Mouse (Mus musculus) limb, embryonic 12.5 days (tissue): ENCODE results near the gene Cfap57. TPM values are rescaled to one million over a fixed set of nuclear protein-coding genes. Genes with fewer than 3 reads are reported as not detected.

Experiments
- ATAC-seq: fragments of 200-750 bp; cut with Nextera tagmentation; 2 replicates; pipeline ENCODE4 v1.8.0; 2017; ENCODE audit warnings: low read depth, moderate TSS enrichment; ENCODE audit not compliant: insufficient number of reproducible peaks, insufficient read depth, low FRiP score, low TSS enrichment
- H3K27ac ChIP-seq: fragments of 300-500 bp; sonication (generic); 2 replicates; pipeline ENCODE4 v1.5.1; 2016; ENCODE audit warnings: mild to moderate bottlenecking, moderate library complexity
- H3K27me3 ChIP-seq: fragments of 300-500 bp; sonication (generic); 2 replicates; pipeline ENCODE4 v1.6.1; 2016; ENCODE audit warnings: mild to moderate bottlenecking, moderate library complexity
- H3K36me3 ChIP-seq: fragments of 300-500 bp; sonication (generic); 2 replicates; pipeline ENCODE4 v1.6.1; 2016; ENCODE audit warnings: mild to moderate bottlenecking, moderate library complexity
- H3K4me1 ChIP-seq: fragments of 300-500 bp; sonication (generic); replicated peaks from 2 replicates; pipeline ENCODE4 v1.6.1; 2016
- H3K4me2 ChIP-seq: fragments of 300-500 bp; sonication (generic); 2 replicates; pipeline ENCODE4 v1.6.1; 2016; ENCODE audit warnings: mild to moderate bottlenecking, moderate library complexity
- H3K4me3 ChIP-seq: fragments of 300-500 bp; sonication (generic); replicated peaks from 2 replicates; pipeline ENCODE4 v1.5.1; 2016; ENCODE audit warnings: mild to moderate bottlenecking
- H3K9ac ChIP-seq: fragments of 300-500 bp; sonication (generic); replicated peaks from 2 replicates; pipeline ENCODE4 v1.6.1; 2016; ENCODE audit warnings: mild to moderate bottlenecking, moderate library complexity
- H3K9me3 ChIP-seq: fragments of 300-500 bp; sonication (generic); 2 replicates; pipeline ENCODE4 v1.6.1; 2016; ENCODE audit warnings: mild to moderate bottlenecking, moderate library complexity
- WGBS: fragments of 180-500 bp; shearing (Covaris S2); methylation state at CpG from one replicate; pipeline ENCODE4 v1.1.7; 2016; 5-methylcytosine and 5-hydroxymethylcytosine counted together
- polyA plus RNA-seq: library from polyadenylated mRNA; unstranded; fragments of >200 nt; fragmentation: Nextera tagmentation; extraction: Ambion mirVana; gene quantifications from 2 replicates; pipeline ENCODE4 v1.2.1, GENCODE M21; 2016

Cfap57 gene
- polyA plus RNA-seq, 1 experiment from 2014 or later, result 0.45 TPM

GRCm38 (mm10) chr4:118589733-118590130 lies 30.8 kb downstream of the Cfap57 start:
- Histone ChIP-seq H3K9me3 (peaks cover 4% of the 10 kb centered on the region; the same call in 1 of the 2 replicates), H3K27ac (no peak overlapping the region), H3K4me1 (peaks cover 12% of the 10 kb centered on the region; the same call in 1 of the 2 replicates), H3K4me2 (no peak overlapping the region), H3K27me3 (no peaks in the 10 kb centered on the region; the same call in 1 of the 2 replicates), H3K36me3 (no peaks in the 10 kb centered on the region), H3K9ac (no peak overlapping the region), H3K4me3 (no peak overlapping the region)
- ATAC-seq, result no peak
- WGBS, result 12% methylated on average over 7 of the region's 7 CpGs

GRCm38 (mm10) chr4:118589053-118589732 lies 31.4 kb downstream of the Cfap57 start:
- H3K4me3 ChIP-seq, result no peak overlapping the region
- 71% methylated on average over 12 of the region's 12 CpGs for WGBS

GRCm38 (mm10) chr4:118582629-118583028 lies 37.9 kb downstream of the Cfap57 start:
- Histone ChIP-seq H3K9me3 (peaks cover 4% of the 10 kb centered on the region; the same call in 1 of the 2 replicates), H3K4me1 (peaks cover 7% of the 10 kb centered on the region; the same call in 1 of the 2 replicates), H3K27ac (no peak overlapping the region), H3K27me3 (no peaks in the 10 kb centered on the region), H3K4me2 (no peak overlapping the region), H3K36me3 (no peaks in the 10 kb centered on the region), H3K9ac (no peak overlapping the region), H3K4me3 (no peak overlapping the region)
- 94% methylated on average over 8 of the region's 8 CpGs for WGBS
- no peak for ATAC-seq

More at GRCm38 (mm10) chr4:118589053-118589732, 31.4 kb downstream of the Cfap57 start:
- Histone ChIP-seq H3K4me1 (peaks cover 12% of the 10 kb centered on the region; the same call in 1 of the 2 replicates), H3K27me3 (no peaks in the 10 kb centered on the region; the same call in 1 of the 2 replicates), H3K4me2 (no peak overlapping the region), H3K9ac (no peak overlapping the region), H3K27ac (no peak overlapping the region), H3K9me3 (peaks cover 4% of the 10 kb centered on the region; the same call in 1 of the 2 replicates), H3K36me3 (no peaks in the 10 kb centered on the region)
- ATAC-seq, result no peak

GRCm38 (mm10) chr4:118581508-118581907 lies 39.1 kb downstream of the Cfap57 start:
- H3K27me3 ChIP-seq, result no peaks in the 10 kb centered on the region; the same call in 1 of the 2 replicates
- WGBS, result 47% methylated on average over 11 of the region's 11 CpGs
- no peak for ATAC-seq
- H3K9me3 ChIP-seq, result peaks cover 4% of the 10 kb centered on the region; the same call in 1 of the 2 replicates
- no peaks in the 10 kb centered on the region for H3K36me3 ChIP-seq
- H3K4me1 ChIP-seq, result no peaks in the 10 kb centered on the region
- no peak overlapping the region for H3K4me2 ChIP-seq
- no peak overlapping the region for H3K27ac ChIP-seq
- no peak overlapping the region for H3K9ac ChIP-seq
- H3K4me3 ChIP-seq, result no peak overlapping the region

GRCm38 (mm10) chr4:118579313-118579712 lies 41.3 kb downstream of the Cfap57 start:
- H3K27me3 ChIP-seq, result no peaks in the 10 kb centered on the region; the same call in 1 of the 2 replicates
- no peak overlapping the region for H3K27ac ChIP-seq
- 46% methylated on average over 13 of the region's 13 CpGs for WGBS
- H3K4me2 ChIP-seq, result no peak overlapping the region
- H3K9ac ChIP-seq, result no peak overlapping the region
- no peak for ATAC-seq
- no peaks in the 10 kb centered on the region for H3K4me1 ChIP-seq
- no peaks in the 10 kb centered on the region for H3K36me3 ChIP-seq
- no peak overlapping the region for H3K4me3 ChIP-seq
- H3K9me3 ChIP-seq, result no peaks in the 10 kb centered on the region; the same call in 1 of the 2 replicates

GRCm38 (mm10) chr4:118576097-118576496 lies 44.5 kb downstream of the Cfap57 start:
- Histone ChIP-seq H3K9me3 (no peaks in the 10 kb centered on the region), H3K4me3 (no peak overlapping the region), H3K27me3 (no peaks in the 10 kb centered on the region; the same call in 1 of the 2 replicates), H3K9ac (no peak overlapping the region), H3K4me2 (no peak overlapping the region), H3K4me1 (no peaks in the 10 kb centered on the region), H3K27ac (no peak overlapping the region), H3K36me3 (no peaks in the 10 kb centered on the region)
- ATAC-seq, result no peak
- WGBS, result 6% methylated on average over 6 of the region's 6 CpGs

GRCm38 (mm10) chr4:118571441-118571840 lies 49.1 kb downstream of the Cfap57 start:
- Histone ChIP-seq H3K4me2 (no peak overlapping the region), H3K27ac (no peak overlapping the region), H3K4me1 (no peaks in the 10 kb centered on the region), H3K27me3 (peaks cover 8% of the 10 kb centered on the region; the same call in 1 of the 2 replicates), H3K9me3 (no peaks in the 10 kb centered on the region), H3K9ac (no peak overlapping the region), H3K4me3 (no peak overlapping the region), H3K36me3 (no peaks in the 10 kb centered on the region)
- ATAC-seq, result no peak
- 80% methylated on average over 15 of the region's 15 CpGs for WGBS

GRCm38 (mm10) chr4:118569320-118569719 lies 51.3 kb downstream of the Cfap57 start:
- Histone ChIP-seq H3K9me3 (no peaks in the 10 kb centered on the region), H3K4me3 (no peak overlapping the region), H3K27ac (no peak overlapping the region), H3K4me1 (no peaks in the 10 kb centered on the region), H3K27me3 (peaks cover 8% of the 10 kb centered on the region; the same call in 1 of the 2 replicates), H3K4me2 (no peak overlapping the region), H3K9ac (no peak overlapping the region), H3K36me3 (no peaks in the 10 kb centered on the region)
- ATAC-seq, result no peak
- WGBS, result 76% methylated on average over 23 of the region's 23 CpGs

- peaks cover 8% of the 10 kb centered on the region; the same call in 1 of the 2 replicates for H3K27me3 ChIP-seq
- 64% methylated on average over 10 of the region's 10 CpGs for WGBS
- H3K9ac ChIP-seq, result no peak overlapping the region
- H3K36me3 ChIP-seq, result no peaks in the 10 kb centered on the region
- no peak overlapping the region for H3K4me3 ChIP-seq
- no peak overlapping the region for H3K4me2 ChIP-seq
- H3K4me1 ChIP-seq, result no peaks in the 10 kb centered on the region
- H3K9me3 ChIP-seq, result no peaks in the 10 kb centered on the region
- ATAC-seq, result no peak
- H3K27ac ChIP-seq, result no peak overlapping the region
These were observed 51.9 kb downstream of the Cfap57 start for GRCm38 (mm10) chr4:118568709-118569108.

GRCm38 (mm10) chr4:118566161-118566676 lies 54.4 kb downstream of the Cfap57 start:
- no peaks in the 10 kb centered on the region for H3K36me3 ChIP-seq
- no peaks in the 10 kb centered on the region for H3K4me1 ChIP-seq
- 0 out of 2 replicates have a peak, but pooled peaks cover 3% of the 10 kb centered on the region for H3K9me3 ChIP-seq
- H3K27me3 ChIP-seq, result peaks cover 8% of the 10 kb centered on the region; the same call in 1 of the 2 replicates
- H3K9ac ChIP-seq, result no peak overlapping the region
- no peak overlapping the region for H3K4me3 ChIP-seq
- ATAC-seq, result no peak
- no peak overlapping the region for H3K4me2 ChIP-seq
- H3K27ac ChIP-seq, result no peak overlapping the region
- WGBS, result 31% methylated on average over 7 of the region's 7 CpGs

- no peak overlapping the region for H3K9ac ChIP-seq
- peak overlapping the region; percentile 72; the same call in 1 of the 2 replicates for H3K27ac ChIP-seq
- 68% methylated on average over 3 of the region's 3 CpGs for WGBS
These were observed 55.7 kb downstream of the Cfap57 start for GRCm38 (mm10) chr4:118564926-118565279.

More at GRCm38 (mm10) chr4:118564926-118565279, 55.7 kb downstream of the Cfap57 start:
- Histone ChIP-seq H3K4me2 (no peak overlapping the region), H3K4me1 (no peaks in the 10 kb centered on the region), H3K4me3 (no peak overlapping the region), H3K9me3 (0 out of 2 replicates have a peak, but pooled peaks cover 3% of the 10 kb centered on the region), H3K36me3 (no peaks in the 10 kb centered on the region), H3K27me3 (peaks cover 8% of the 10 kb centered on the region; the same call in 1 of the 2 replicates)
- no peak for ATAC-seq
